Mouse (Mus musculus) brain, embryonic 14.5 days (tissue): ENCODE data around the gene Gucd1.

Source experiments
- CTCF ChIP-seq: fragments of 200-500 bp; IDR thresholded peaks from 2 replicates; pipeline ENCODE4 v1.5.1; 2012; ENCODE audit warnings: inconsistent platforms, mild to moderate bottlenecking, moderate library complexity, borderline replicate concordance; ENCODE audit not compliant: insufficient read depth, insufficient read length; ENCODE audit errors: extremely low read depth
- POLR2A ChIP-seq: fragments of 200-500 bp; IDR thresholded peaks from 2 replicates; pipeline ENCODE4 v1.6.1; 2012; ENCODE audit warnings: mild to moderate bottlenecking, inconsistent platforms, borderline replicate concordance; ENCODE audit not compliant: poor library complexity, insufficient read depth, insufficient read length, severe bottlenecking; ENCODE audit errors: extremely low read depth

GRCm38 (mm10) chr10:75322966-75323365 is 194.8 kb downstream of the Gucd1 start:
- TF ChIP-seq CTCF, result no peak
- no peak for TF ChIP-seq POLR2A
